Mouse (Mus musculus) lung, embryonic 15.5 days (tissue): ENCODE measurements at regions not wholly inside any gene's neighbourhood (a gene's known extent, or its start where the extent isn't known, plus 50 kb on each side); places are given as distances from the start of the nearest gene placed in this dataset.

Experiments
- ATAC-seq: fragments of 200-750 bp; cut with Nextera tagmentation; 2 replicates; pipeline ENCODE4 v1.8.0; 2017; ENCODE audit warnings: moderate number of reproducible peaks, borderline replicate concordance; ENCODE audit not compliant: low FRiP score, low TSS enrichment; ENCODE audit errors: extremely low read depth
- H3K27ac ChIP-seq: fragments of 300-500 bp; sonication (generic); 2 replicates; pipeline ENCODE4 v1.5.1; 2015; ENCODE audit warnings: moderate library complexity, mild to moderate bottlenecking, inconsistent platforms
- H3K27me3 ChIP-seq: fragments of 300-500 bp; sonication (generic); 2 replicates; pipeline ENCODE4 v1.6.1; 2015; ENCODE audit warnings: inconsistent platforms
- H3K36me3 ChIP-seq: fragments of 300-500 bp; sonication (generic); 2 replicates; pipeline ENCODE4 v1.6.1; 2015; ENCODE audit warnings: inconsistent platforms
- H3K4me1 ChIP-seq: fragments of 300-500 bp; sonication (generic); 2 replicates; pipeline ENCODE4 v1.6.1; 2015; ENCODE audit warnings: inconsistent platforms
- H3K4me2 ChIP-seq: fragments of 300-500 bp; sonication (generic); 2 replicates; pipeline ENCODE4 v1.6.1; 2015; ENCODE audit warnings: inconsistent platforms, mild to moderate bottlenecking, moderate library complexity
- H3K4me3 ChIP-seq: fragments of 300-500 bp; sonication (generic); 2 replicates; pipeline ENCODE4 v1.5.1; 2015; ENCODE audit warnings: mild to moderate bottlenecking, inconsistent platforms
- H3K9ac ChIP-seq: fragments of 300-500 bp; sonication (generic); 2 replicates; pipeline ENCODE4 v1.6.1; 2015; ENCODE audit warnings: inconsistent platforms
- H3K9me3 ChIP-seq: fragments of 300-500 bp; sonication (generic); 2 replicates; pipeline ENCODE4 v1.6.1; 2016; ENCODE audit warnings: inconsistent platforms
- WGBS: fragments of 180-500 bp; shearing (Covaris S2); methylation state at CpG from one replicate; pipeline ENCODE4 v1.1.7; 2015; 5-methylcytosine and 5-hydroxymethylcytosine counted together

GRCm38 (mm10) chr16:29822843-29823401 lies 241.3 kb upstream of the Hes1 start:
- Histone ChIP-seq H3K9me3 (no peaks in the 10 kb centered on the region), H3K4me1 (0 out of 2 replicates have a peak, but pooled peaks cover 4% of the 10 kb centered on the region), H3K4me2 (no peak overlapping the region), H3K27ac (no peak overlapping the region), H3K4me3 (no peak overlapping the region), H3K9ac (no peak overlapping the region), H3K36me3 (no peaks in the 10 kb centered on the region), H3K27me3 (no peaks in the 10 kb centered on the region)
- no peak for ATAC-seq
- WGBS: 60% methylated on average over 8 of the region's 8 CpGs

- Histone ChIP-seq H3K4me1 (no peaks in the 10 kb centered on the region), H3K27ac (no peak overlapping the region), H3K9ac (no peak overlapping the region), H3K4me3 (no peak overlapping the region), H3K36me3 (no peaks in the 10 kb centered on the region), H3K9me3 (no peaks in the 10 kb centered on the region), H3K27me3 (no peaks in the 10 kb centered on the region), H3K4me2 (no peak overlapping the region)
- 81% methylated on average over 5 of the region's 5 CpGs for WGBS
- no peak for ATAC-seq
Measured at GRCm38 (mm10) chr16:29826927-29827326, 237.3 kb upstream of the Hes1 start.

- Histone ChIP-seq H3K9ac (no peak overlapping the region), H3K4me2 (no peak overlapping the region), H3K4me1 (no peaks in the 10 kb centered on the region), H3K27me3 (no peaks in the 10 kb centered on the region), H3K9me3 (no peaks in the 10 kb centered on the region), H3K27ac (no peak overlapping the region), H3K36me3 (no peaks in the 10 kb centered on the region), H3K4me3 (no peak overlapping the region)
- no peak for ATAC-seq
- WGBS: 97% methylated on average over 1 of the region's 1 CpGs
Measured at GRCm38 (mm10) chr16:29827776-29828175, 236.4 kb upstream of the Hes1 start.

GRCm38 (mm10) chr16:29829457-29829856 lies 234.7 kb upstream of the Hes1 start:
- WGBS: 81% methylated on average over 9 of the region's 9 CpGs
- Histone ChIP-seq H3K27me3 (no peaks in the 10 kb centered on the region), H3K4me1 (no peaks in the 10 kb centered on the region), H3K36me3 (no peaks in the 10 kb centered on the region), H3K4me3 (no peak overlapping the region), H3K4me2 (no peak overlapping the region), H3K9me3 (no peaks in the 10 kb centered on the region), H3K27ac (no peak overlapping the region), H3K9ac (no peak overlapping the region)
- ATAC-seq: no peak

GRCm38 (mm10) chr16:29830101-29830500 lies 234.1 kb upstream of the Hes1 start:
- no peaks in the 10 kb centered on the region for H3K36me3 ChIP-seq
- no peaks in the 10 kb centered on the region for H3K4me1 ChIP-seq
- H3K27ac ChIP-seq: no peak overlapping the region

GRCm38 (mm10) chr16:29833298-29833697 lies 230.9 kb upstream of the Hes1 start:
- H3K27me3 ChIP-seq: no peaks in the 10 kb centered on the region
- no peaks in the 10 kb centered on the region for H3K36me3 ChIP-seq
- peaks cover 7% of the 10 kb centered on the region for H3K4me1 ChIP-seq
- H3K4me3 ChIP-seq: no peak overlapping the region
- 76% methylated on average over 11 of the region's 11 CpGs for WGBS
- no peak for ATAC-seq
- H3K4me2 ChIP-seq: no peak overlapping the region
- no peak overlapping the region for H3K27ac ChIP-seq
- H3K9me3 ChIP-seq: no peaks in the 10 kb centered on the region
- H3K9ac ChIP-seq: no peak overlapping the region

More at GRCm38 (mm10) chr16:29830101-29830500, 234.1 kb upstream of the Hes1 start:
- H3K4me3 ChIP-seq: no peak overlapping the region
- H3K9ac ChIP-seq: no peak overlapping the region
- no peaks in the 10 kb centered on the region for H3K9me3 ChIP-seq
- ATAC-seq: no peak
- H3K27me3 ChIP-seq: no peaks in the 10 kb centered on the region
- no peak overlapping the region for H3K4me2 ChIP-seq

- Histone ChIP-seq H3K36me3 (no peaks in the 10 kb centered on the region), H3K4me1 (peaks cover 12% of the 10 kb centered on the region), H3K4me2 (no peak overlapping the region), H3K4me3 (no peak overlapping the region), H3K27ac (no peak overlapping the region), H3K9ac (no peak overlapping the region), H3K9me3 (no peaks in the 10 kb centered on the region), H3K27me3 (no peaks in the 10 kb centered on the region)
- WGBS: 76% methylated on average over 6 of the region's 6 CpGs
- no peak for ATAC-seq
Measured at GRCm38 (mm10) chr16:29833875-29834274, 230.3 kb upstream of the Hes1 start.

- whole genome bisulfite sequencing: 55% methylated on average over 6 of the region's 6 CpGs
- H3K4me2 ChIP-seq: no peak overlapping the region
- H3K9me3 ChIP-seq: no peaks in the 10 kb centered on the region
- H3K4me3 ChIP-seq: no peak overlapping the region
- H3K36me3 ChIP-seq: no peaks in the 10 kb centered on the region
- H3K27me3 ChIP-seq: no peaks in the 10 kb centered on the region
- H3K27ac ChIP-seq: no peak overlapping the region
- peaks cover 19% of the 10 kb centered on the region for H3K4me1 ChIP-seq
- no peak for ATAC-seq
- H3K9ac ChIP-seq: no peak overlapping the region
Measured at GRCm38 (mm10) chr16:29834669-29835068, 229.5 kb upstream of the Hes1 start.

- Histone ChIP-seq H3K27ac (no peak overlapping the region), H3K4me2 (peak overlapping the region; percentile 35), H3K9me3 (no peaks in the 10 kb centered on the region), H3K9ac (no peak overlapping the region), H3K4me1 (peaks cover 23% of the 10 kb centered on the region), H3K36me3 (no peaks in the 10 kb centered on the region), H3K27me3 (no peaks in the 10 kb centered on the region), H3K4me3 (no peak overlapping the region)
- no peak for ATAC-seq
- WGBS: 15% methylated on average over 14 of the region's 14 CpGs
Measured at GRCm38 (mm10) chr16:29837025-29837629, 227.1 kb upstream of the Hes1 start.

GRCm38 (mm10) chr16:29837874-29838273 lies 226.3 kb upstream of the Hes1 start:
- Histone ChIP-seq H3K9me3 (no peaks in the 10 kb centered on the region), H3K4me2 (no peak overlapping the region), H3K4me1 (peaks cover 23% of the 10 kb centered on the region), H3K27me3 (no peaks in the 10 kb centered on the region), H3K36me3 (no peaks in the 10 kb centered on the region), H3K27ac (no peak overlapping the region), H3K9ac (no peak overlapping the region), H3K4me3 (no peak overlapping the region)
- 81% methylated on average over 5 of the region's 5 CpGs for WGBS
- ATAC-seq: no peak

- Histone ChIP-seq H3K9ac (peak overlapping the region; percentile 13; the same call in 1 of the 2 replicates), H3K4me1 (peaks cover 33% of the 10 kb centered on the region), H3K36me3 (no peaks in the 10 kb centered on the region), H3K9me3 (no peaks in the 10 kb centered on the region), H3K27me3 (no peaks in the 10 kb centered on the region), H3K27ac (peak overlapping the region; percentile 70), H3K4me2 (peak overlapping the region; percentile 54), H3K4me3 (peak overlapping the region; percentile 22)
- ATAC-seq: 0 out of 2 replicates have a peak, but pooled peaks have one; percentile 17
- WGBS: 6% methylated on average over 28 of the region's 28 CpGs
Measured at GRCm38 (mm10) chr16:29838981-29839661, 225.1 kb upstream of the Hes1 start.

GRCm38 (mm10) chr16:29839662-29840001 lies 224.6 kb upstream of the Hes1 start:
- H3K9ac ChIP-seq: peak overlapping the region; percentile 13; the same call in 1 of the 2 replicates
- peaks cover 38% of the 10 kb centered on the region for H3K4me1 ChIP-seq
- WGBS: 24% methylated on average over 6 of the region's 6 CpGs
- H3K27ac ChIP-seq: peak overlapping the region; percentile 70
- peak overlapping the region; percentile 22 for H3K4me3 ChIP-seq
- peak overlapping the region; percentile 54 for H3K4me2 ChIP-seq
- H3K27me3 ChIP-seq: no peaks in the 10 kb centered on the region
- no peak for ATAC-seq
- H3K9me3 ChIP-seq: no peaks in the 10 kb centered on the region
- H3K36me3 ChIP-seq: no peaks in the 10 kb centered on the region
